Mouse (Mus musculus) forebrain, embryonic 16.5 days (tissue): ENCODE data around the gene Krtap1-4. TPM values are rescaled to one million over a fixed set of nuclear protein-coding genes. Genes with fewer than 3 reads are reported as not detected.

Source experiments
- ATAC-seq: fragments of 200-750 bp; cut with Nextera tagmentation; 2 replicates; pipeline ENCODE4 v1.8.0; 2017; ENCODE audit warnings: mild to moderate bottlenecking, moderate library complexity
- H3K27ac ChIP-seq: fragments of 300-500 bp; sonication (generic); 2 replicates; pipeline ENCODE4 v1.5.1; 2014; ENCODE audit warnings: low read length, control low read depth
- H3K27me3 ChIP-seq: fragments of 300-500 bp; sonication (generic); replicated peaks from 2 replicates; pipeline ENCODE4 v1.6.1; 2014; ENCODE audit warnings: low read length; ENCODE audit not compliant: control insufficient read depth, insufficient read depth
- H3K36me3 ChIP-seq: fragments of 300-500 bp; sonication (generic); 2 replicates; pipeline ENCODE4 v1.6.1; 2014; ENCODE audit not compliant: control insufficient read depth, insufficient read depth
- H3K4me1 ChIP-seq: fragments of 300-500 bp; sonication (generic); replicated peaks from 2 replicates; pipeline ENCODE4 v1.6.1; 2014; ENCODE audit warnings: low read length; ENCODE audit not compliant: control insufficient read depth, insufficient read depth
- H3K4me2 ChIP-seq: fragments of 300-500 bp; sonication (generic); 2 replicates; pipeline ENCODE4 v1.6.1; 2014; ENCODE audit warnings: mild to moderate bottlenecking, low read length, control low read depth
- H3K4me3 ChIP-seq: fragments of 300-500 bp; sonication (generic); replicated peaks from 2 replicates; pipeline ENCODE4 v1.5.1; 2014; ENCODE audit warnings: mild to moderate bottlenecking, low read length, control low read depth
- H3K9ac ChIP-seq: fragments of 300-500 bp; sonication (generic); replicated peaks from 2 replicates; pipeline ENCODE4 v1.6.1; 2014; ENCODE audit warnings: low read depth, low read length, control low read depth
- H3K9me3 ChIP-seq: fragments of 300-500 bp; sonication (generic); 2 replicates; pipeline ENCODE4 v1.6.1; 2016; ENCODE audit warnings: low read length; ENCODE audit not compliant: control insufficient read depth
- WGBS: fragments of 180-500 bp; shearing (Covaris S2); extraction: QIAGEN DNeasy Blood & Tissue Kit; methylation state at CpG from one replicate; pipeline ENCODE4 v1.1.7; 2014; 5-methylcytosine and 5-hydroxymethylcytosine counted together
- polyA plus RNA-seq: library from polyadenylated mRNA; unstranded; fragments of >200 nt; fragmentation: Nextera tagmentation; extraction: Ambion mirVana; gene quantifications from 2 replicates; pipeline ENCODE4 v1.2.1, GENCODE M21; 2015

Krtap1-4 gene
- polyA plus RNA-seq, 1 experiment from 2014 or later = not detected

GRCm38 (mm10) chr11:99590981-99591380, 7.5 kb upstream of the Krtap1-4 start, which contains the start of gene Krtap1-3:
Krtap1-3 (minus strand) TSS chr11:99591339.
- H3K9me3 ChIP-seq = no peaks in the 10 kb centered on the region
- H3K4me2 ChIP-seq = no peak within 1 kb of the TSS
- no peaks in the 10 kb centered on the region for H3K4me1 ChIP-seq
- no peak within 1 kb of the TSS for H3K9ac ChIP-seq
- no peak within 1 kb of the TSS for H3K27ac ChIP-seq
- ATAC-seq = no peak
- H3K27me3 ChIP-seq = no peaks in the 10 kb centered on the region
- H3K36me3 ChIP-seq = no peaks in the 10 kb centered on the region
- H3K4me3 ChIP-seq = no peak within 1 kb of the TSS
- 87% methylated on average over 6 of the region's 6 CpGs for WGBS

- Histone ChIP-seq H3K27me3 (no peaks in the 10 kb centered on the region), H3K27ac (no peak overlapping the region), H3K36me3 (no peaks in the 10 kb centered on the region), H3K4me3 (no peak overlapping the region), H3K4me1 (no peaks in the 10 kb centered on the region), H3K9me3 (no peaks in the 10 kb centered on the region), H3K9ac (no peak overlapping the region), H3K4me2 (no peak overlapping the region)
- 76% methylated on average over 7 of the region's 7 CpGs for WGBS
- no peak for ATAC-seq
Observed at GRCm38 (mm10) chr11:99585096-99585495, 1.6 kb upstream of the Krtap1-4 start.

GRCm38 (mm10) chr11:99581564-99581963, 1.9 kb downstream of the Krtap1-4 start:
- no peaks in the 10 kb centered on the region for H3K4me1 ChIP-seq
- no peak overlapping the region for H3K27ac ChIP-seq
- no peaks in the 10 kb centered on the region for H3K36me3 ChIP-seq
- H3K4me3 ChIP-seq = no peak overlapping the region
- no peaks in the 10 kb centered on the region for H3K9me3 ChIP-seq
- H3K27me3 ChIP-seq = no peaks in the 10 kb centered on the region
- no peak overlapping the region for H3K4me2 ChIP-seq
- no peak for ATAC-seq
- H3K9ac ChIP-seq = no peak overlapping the region
- WGBS = 71% methylated on average over 6 of the region's 6 CpGs

DNA sequence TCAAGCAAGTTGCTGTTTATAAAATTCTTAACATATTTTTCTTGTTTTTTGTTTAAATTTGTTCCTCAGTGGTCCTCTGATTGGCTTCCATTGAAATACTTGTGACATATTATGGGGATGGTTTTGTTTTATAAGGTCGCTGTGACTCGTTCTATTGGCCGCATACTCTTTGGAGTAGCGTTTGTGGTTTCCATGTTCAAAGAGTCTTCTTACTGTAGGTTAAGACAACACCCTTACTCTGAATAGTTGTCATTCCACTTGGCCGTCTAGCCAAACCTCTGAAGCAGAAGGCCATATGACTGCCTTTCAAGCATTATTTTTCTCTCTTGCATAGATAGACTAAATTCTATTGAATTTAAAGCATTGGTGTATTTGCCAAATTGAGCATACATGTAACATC, 2.4 kb downstream of the Krtap1-4 start:
- WGBS = 88% methylated on average over 5 of the region's 5 CpGs
- Histone ChIP-seq H3K4me3 (no peak overlapping the region), H3K4me1 (no peaks in the 10 kb centered on the region), H3K36me3 (no peaks in the 10 kb centered on the region), H3K4me2 (no peak overlapping the region), H3K27ac (no peak overlapping the region), H3K27me3 (no peaks in the 10 kb centered on the region), H3K9me3 (no peaks in the 10 kb centered on the region), H3K9ac (no peak overlapping the region)
- no peak for ATAC-seq

DNA sequence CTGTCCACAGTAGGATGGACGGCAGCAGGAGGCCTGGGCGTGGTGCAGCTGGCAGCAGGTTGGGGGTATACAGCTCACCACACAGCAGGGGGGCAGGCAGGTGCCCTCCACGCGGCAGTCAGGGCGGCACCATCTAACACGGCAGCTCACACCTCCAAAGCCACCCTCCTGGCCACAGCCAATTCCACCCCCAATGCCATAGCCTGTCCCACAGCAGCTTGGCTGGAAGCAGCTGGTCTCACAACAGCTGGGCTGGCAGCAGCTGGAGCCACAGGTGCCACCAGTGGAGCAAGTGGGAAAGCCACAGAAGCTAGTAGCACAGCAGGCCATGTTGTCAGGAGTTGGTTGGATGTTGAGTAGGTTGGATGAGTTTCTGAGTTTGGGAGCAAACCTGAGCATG, 2.8 kb downstream of the Krtap1-4 start, which contains the start of gene Krtap1-5:
TSS of gene Krtap1-5 (minus strand) at position 381 of the 400 bp plus-strand sequence.
- no peak within 1 kb of the TSS for H3K9ac ChIP-seq
- ATAC-seq = no peak
- H3K4me2 ChIP-seq = no peak within 1 kb of the TSS
- 87% methylated on average over 6 of the region's 6 CpGs for WGBS
- H3K4me1 ChIP-seq = no peaks in the 10 kb centered on the region
- no peaks in the 10 kb centered on the region for H3K36me3 ChIP-seq
- H3K9me3 ChIP-seq = no peaks in the 10 kb centered on the region
- no peaks in the 10 kb centered on the region for H3K27me3 ChIP-seq
- no peak within 1 kb of the TSS for H3K27ac ChIP-seq
- H3K4me3 ChIP-seq = no peak within 1 kb of the TSS

DNA sequence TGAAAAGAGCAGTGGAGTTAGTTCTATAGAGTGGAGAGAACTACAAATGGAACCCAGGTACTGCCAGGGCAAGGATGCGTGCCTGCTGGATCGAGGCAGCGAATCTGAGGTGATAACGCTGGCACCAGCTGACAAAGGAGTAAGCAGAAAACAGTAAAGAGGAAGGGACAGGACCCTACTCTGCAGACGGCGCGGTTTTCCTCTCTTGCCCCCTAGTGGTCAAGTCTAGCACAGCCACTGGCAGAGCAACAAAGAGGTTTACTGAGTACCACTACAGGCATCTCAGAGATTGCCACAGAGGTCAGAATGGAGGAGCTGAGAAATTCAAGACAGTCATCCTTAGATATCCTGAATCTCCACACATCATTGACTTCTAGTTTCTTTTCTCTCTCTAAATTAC, 9.3 kb downstream of the Krtap1-4 start:
- H3K36me3 ChIP-seq = no peaks in the 10 kb centered on the region
- H3K4me2 ChIP-seq = peak overlapping the region; percentile 44
- WGBS = 3% methylated on average over 7 of the region's 7 CpGs
- H3K27me3 ChIP-seq = no peaks in the 10 kb centered on the region
- H3K9me3 ChIP-seq = no peaks in the 10 kb centered on the region
- peak; percentile 78 for ATAC-seq
- H3K9ac ChIP-seq = 0 out of 2 replicates have a peak overlapping the region, but pooled peaks have one; percentile 10
- H3K27ac ChIP-seq = no peak overlapping the region
- no peak overlapping the region; the same call in 1 of the 2 replicates for H3K4me3 ChIP-seq
- H3K4me1 ChIP-seq = no peaks in the 10 kb centered on the region

- H3K9me3 ChIP-seq = no peaks in the 10 kb centered on the region
- no peaks in the 10 kb centered on the region for H3K27me3 ChIP-seq
- 28% methylated on average over 4 of the region's 4 CpGs for WGBS
- no peak overlapping the region for H3K27ac ChIP-seq
- H3K9ac ChIP-seq = no peak overlapping the region
- no peak overlapping the region for H3K4me3 ChIP-seq
- H3K4me2 ChIP-seq = no peak overlapping the region
- H3K36me3 ChIP-seq = no peaks in the 10 kb centered on the region
- H3K4me1 ChIP-seq = no peaks in the 10 kb centered on the region
- no peak for ATAC-seq
Observed at GRCm38 (mm10) chr11:99573164-99573563, 10.3 kb downstream of the Krtap1-4 start.

DNA sequence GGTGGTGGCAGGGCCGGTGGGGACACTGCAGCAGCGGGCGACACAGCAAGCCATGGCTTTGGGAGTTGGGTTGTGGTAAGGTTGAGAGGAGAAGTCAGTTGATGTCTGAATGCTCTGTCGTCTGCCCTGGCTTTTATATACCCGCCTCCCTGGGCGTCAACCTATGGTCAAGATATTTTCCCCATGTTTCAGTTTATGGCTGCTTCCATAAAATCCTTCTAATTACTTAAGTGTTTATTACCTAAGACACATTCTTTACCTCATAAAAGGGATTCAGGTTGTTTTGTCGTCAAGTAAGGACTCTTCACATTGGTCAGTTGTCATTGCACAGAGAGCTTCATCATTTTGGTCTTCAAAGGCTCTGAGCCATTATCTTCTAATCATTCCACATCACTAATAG, 16.9 kb downstream of the Krtap1-4 start, which contains the start of gene Krtap3-1:
TSS of gene Krtap3-1 (minus strand) at position 101 of the 400 bp plus-strand sequence.
- H3K4me2 ChIP-seq = no peak within 1 kb of the TSS

DNA sequence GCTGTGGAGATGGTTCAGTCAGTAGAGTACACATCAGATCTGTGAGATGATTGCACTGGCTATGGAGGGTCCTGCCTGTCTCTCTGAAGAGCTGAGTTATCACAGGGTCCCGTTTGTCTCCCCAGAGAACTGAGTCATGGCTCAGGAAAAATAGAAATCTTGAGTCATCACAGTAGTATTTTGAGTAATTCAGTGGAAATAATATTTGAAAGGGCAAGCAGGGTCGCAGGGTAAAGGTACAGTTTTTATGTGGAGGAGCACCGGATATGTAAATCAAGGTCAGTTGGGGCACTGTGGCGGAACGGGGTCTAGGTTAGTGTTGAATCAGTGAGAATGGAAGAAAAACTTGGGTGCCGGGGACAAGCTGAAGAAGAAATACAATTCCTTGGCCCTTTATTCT, 20.9 kb downstream of the Krtap1-4 start:
- Histone ChIP-seq H3K9me3 (no peaks in the 10 kb centered on the region), H3K4me2 (no peak overlapping the region), H3K9ac (no peak overlapping the region), H3K4me1 (no peaks in the 10 kb centered on the region), H3K27ac (no peak overlapping the region), H3K36me3 (no peaks in the 10 kb centered on the region), H3K4me3 (no peak overlapping the region), H3K27me3 (no peaks in the 10 kb centered on the region)
- WGBS = 88% methylated on average over 6 of the region's 6 CpGs
- no peak for ATAC-seq

More for the DNA sequence above, 16.9 kb downstream of the Krtap1-4 start, which contains the start of gene Krtap3-1:
- Histone ChIP-seq H3K9me3 (no peaks in the 10 kb centered on the region), H3K9ac (no peak within 1 kb of the TSS), H3K4me1 (no peaks in the 10 kb centered on the region), H3K27ac (no peak within 1 kb of the TSS), H3K27me3 (no peaks in the 10 kb centered on the region), H3K36me3 (no peaks in the 10 kb centered on the region), H3K4me3 (no peak within 1 kb of the TSS)
- 92% methylated on average over 7 of the region's 7 CpGs for WGBS
- no peak for ATAC-seq

DNA sequence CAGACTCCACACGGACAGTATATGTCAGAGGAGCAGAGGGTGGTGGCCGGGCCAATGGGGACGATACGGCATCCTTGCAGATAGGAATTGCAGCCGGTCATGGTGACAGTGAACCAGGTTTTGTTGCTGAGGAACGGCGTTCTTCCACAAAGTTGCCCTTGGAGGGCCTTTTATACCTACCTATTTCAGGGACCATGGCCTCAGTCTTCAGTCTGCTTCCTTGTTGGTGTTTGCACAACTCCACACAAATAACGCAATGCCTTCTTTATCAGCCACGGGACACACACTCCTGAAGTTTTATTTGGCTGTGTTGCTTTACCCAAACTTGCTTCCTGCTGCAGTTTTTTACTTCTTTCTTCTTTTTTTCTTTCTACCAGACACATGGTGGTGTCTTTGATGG, 24.1 kb downstream of the Krtap1-4 start, which contains the start of gene Gm11939:
TSS of gene Gm11939 (minus strand) at position 101 of the 400 bp plus-strand sequence.
- Histone ChIP-seq H3K9ac (no peak within 1 kb of the TSS), H3K4me1 (no peaks in the 10 kb centered on the region), H3K27me3 (no peaks in the 10 kb centered on the region), H3K4me3 (no peak within 1 kb of the TSS), H3K4me2 (no peak within 1 kb of the TSS), H3K36me3 (no peaks in the 10 kb centered on the region), H3K27ac (no peak within 1 kb of the TSS), H3K9me3 (no peaks in the 10 kb centered on the region)
- no peak for ATAC-seq
- 92% methylated on average over 9 of the region's 9 CpGs for WGBS
